Mouse (Mus musculus) lung, postnatal 0 days (tissue): ENCODE data around the gene Ghitm. TPM values are rescaled to one million over a fixed set of nuclear protein-coding genes. Genes with fewer than 3 reads are reported as not detected.

ENCODE experiments used
- ATAC-seq: fragments of 200-750 bp; cut with Nextera tagmentation; 2 replicates; pipeline ENCODE4 v1.8.0; 2017; ENCODE audit warnings: moderate library complexity
- DNase-seq: peaks from one replicate; pipeline ENCODE4 v3.0.0-alpha.2; 2016; ENCODE audit warnings: low spot score
- H3K27ac ChIP-seq: fragments of 300-500 bp; sonication (generic); 2 replicates; pipeline ENCODE4 v1.5.1; 2014; ENCODE audit warnings: antibody characterized with exemption, mild to moderate bottlenecking, low read length, mixed read lengths
- H3K27me3 ChIP-seq: fragments of 300-500 bp; sonication (generic); replicated peaks from 2 replicates; pipeline ENCODE4 v1.6.1; 2014; ENCODE audit warnings: low read length, mixed read lengths; ENCODE audit not compliant: insufficient read depth
- H3K36me3 ChIP-seq: fragments of 300-500 bp; sonication (generic); 2 replicates; pipeline ENCODE4 v1.6.1; 2014; ENCODE audit warnings: low read length, mixed read lengths; ENCODE audit not compliant: insufficient read depth
- H3K4me1 ChIP-seq: fragments of 300-500 bp; sonication (generic); 2 replicates; pipeline ENCODE4 v1.6.1; 2014; ENCODE audit warnings: antibody characterized with exemption, low read depth, low read length, mixed read lengths; ENCODE audit not compliant: insufficient read depth
- H3K4me2 ChIP-seq: fragments of 300-500 bp; sonication (generic); replicated peaks from 2 replicates; pipeline ENCODE4 v1.6.1; 2014; ENCODE audit warnings: low read depth, mild to moderate bottlenecking, low read length, moderate library complexity, mixed read lengths
- H3K4me3 ChIP-seq: fragments of 300-500 bp; sonication (generic); 2 replicates; pipeline ENCODE4 v1.5.1; 2014; ENCODE audit warnings: low read depth, low read length
- H3K9ac ChIP-seq: fragments of 300-500 bp; sonication (generic); replicated peaks from 2 replicates; pipeline ENCODE4 v1.6.1; 2014; ENCODE audit warnings: low read depth, mild to moderate bottlenecking
- H3K9me3 ChIP-seq: fragments of 300-500 bp; sonication (generic); 2 replicates; pipeline ENCODE4 v1.6.1; 2016; ENCODE audit warnings: low read length, mixed read lengths
- CTCF ChIP-seq: IDR thresholded peaks from 2 replicates; pipeline ENCODE4 v1.5.1; 2016; ENCODE audit warnings: antibody characterized with exemption, mild to moderate bottlenecking
- EP300 ChIP-seq: IDR thresholded peaks from 2 replicates; pipeline ENCODE4 v1.6.1; 2016; ENCODE audit warnings: antibody characterized with exemption, mild to moderate bottlenecking, control low read depth
- WGBS: fragments of 180-500 bp; shearing (Covaris S2); extraction: QIAGEN DNeasy Blood & Tissue Kit; methylation state at CpG from one replicate; pipeline ENCODE4 v1.1.7; 2014; 5-methylcytosine and 5-hydroxymethylcytosine counted together
- polyA plus RNA-seq: library from polyadenylated mRNA; unstranded; fragments of >200 nt; fragmentation: Nextera tagmentation; extraction: Ambion mirVana; gene quantifications from 2 replicates; pipeline ENCODE4 v1.2.1, GENCODE M21; 2015

Ghitm gene
- polyA plus RNA-seq, 1 experiment from 2014 or later, result 159 TPM

DNA sequence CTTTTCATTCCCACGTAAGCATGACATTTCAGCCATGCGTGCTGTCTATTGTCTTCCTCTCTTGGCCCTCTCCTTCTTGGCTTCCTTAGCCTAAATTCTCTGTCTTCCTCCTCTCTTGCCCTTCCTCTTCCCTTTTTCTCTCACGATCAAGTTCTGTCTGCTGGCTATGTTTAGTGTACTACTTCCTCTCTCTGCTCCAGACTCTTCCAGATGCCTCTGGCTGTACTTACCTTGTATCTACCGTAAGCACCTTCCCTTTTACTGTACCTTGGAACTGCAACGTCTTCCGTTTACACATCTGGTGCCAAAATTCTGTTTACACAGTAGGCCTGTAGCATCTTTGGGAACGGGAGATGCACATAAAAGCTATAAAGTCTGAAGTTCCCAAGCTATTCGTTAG is 25.6 kb downstream of the Ghitm start:
- Histone ChIP-seq H3K4me2 (no peak overlapping the region), H3K36me3 (no peaks in the 10 kb centered on the region), H3K9ac (no peak overlapping the region), H3K9me3 (no peaks in the 10 kb centered on the region), H3K4me3 (no peak overlapping the region), H3K27me3 (no peaks in the 10 kb centered on the region), H3K4me1 (no peaks in the 10 kb centered on the region), H3K27ac (no peak overlapping the region)
- WGBS, result 65% methylated on average over 8 of the region's 8 CpGs
- TF ChIP-seq EP300 (no peak), CTCF (no peak)
- no peak for DNase-seq
- ATAC-seq, result no peak

DNA sequence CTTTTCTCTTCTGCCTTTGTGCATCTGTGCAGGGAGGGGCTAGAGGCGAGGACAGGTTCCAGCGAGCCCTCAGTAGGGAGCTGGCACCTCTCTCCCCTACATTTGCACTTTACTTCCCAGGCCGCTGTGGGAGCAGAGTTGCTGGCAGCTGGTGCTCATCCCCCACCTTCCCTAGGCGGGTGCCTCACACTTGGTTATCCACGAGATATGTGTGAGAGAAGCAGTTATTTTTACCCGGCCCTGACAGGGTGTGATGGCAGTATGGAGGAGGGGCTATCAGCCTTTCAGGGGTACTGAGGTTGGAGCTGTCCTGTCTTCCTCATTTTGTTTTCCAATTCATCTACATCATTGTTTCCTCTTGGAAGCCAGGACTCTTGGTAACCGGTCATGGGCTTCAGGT is 29.2 kb downstream of the Ghitm start:
- H3K9ac ChIP-seq, result no peak overlapping the region
- H3K4me2 ChIP-seq, result no peak overlapping the region
- H3K27ac ChIP-seq, result no peak overlapping the region
- H3K4me1 ChIP-seq, result no peaks in the 10 kb centered on the region
- H3K9me3 ChIP-seq, result no peaks in the 10 kb centered on the region
- TF ChIP-seq EP300, result no peak
- TF ChIP-seq CTCF, result no peak
- H3K27me3 ChIP-seq, result no peaks in the 10 kb centered on the region
- no peak overlapping the region for H3K4me3 ChIP-seq
- ATAC-seq (no peak), DNase-seq (no peak)
- 19% methylated on average over 7 of the region's 7 CpGs for WGBS
- H3K36me3 ChIP-seq, result no peaks in the 10 kb centered on the region

DNA sequence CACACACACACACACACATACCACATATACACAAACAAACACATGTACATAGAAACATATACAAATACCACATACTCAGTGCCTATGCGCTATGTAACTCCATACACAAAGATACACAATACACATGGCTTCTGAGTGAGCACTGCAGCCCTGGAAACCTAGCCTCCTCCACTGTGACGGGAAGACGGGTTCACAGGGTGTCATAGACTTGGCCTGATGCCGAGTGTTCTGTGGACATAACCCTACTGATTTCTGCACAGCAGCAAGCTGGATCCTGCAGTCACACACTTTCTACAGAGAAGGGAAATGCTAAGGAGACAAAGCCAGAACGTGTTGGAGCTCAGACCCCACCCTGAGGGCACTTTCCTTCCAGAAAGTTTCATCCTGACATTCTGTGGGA is 30.3 kb downstream of the Ghitm start:
- Histone ChIP-seq H3K9ac (no peak overlapping the region), H3K36me3 (no peaks in the 10 kb centered on the region), H3K27ac (no peak overlapping the region), H3K4me1 (no peaks in the 10 kb centered on the region), H3K27me3 (no peaks in the 10 kb centered on the region), H3K4me3 (no peak overlapping the region), H3K9me3 (no peaks in the 10 kb centered on the region), H3K4me2 (no peak overlapping the region)
- 36% methylated on average over 5 of the region's 5 CpGs for WGBS
- no peak for TF ChIP-seq CTCF
- TF ChIP-seq EP300, result no peak
- DNase-seq, result peak; percentile 45
- peak; percentile 44 for ATAC-seq

DNA sequence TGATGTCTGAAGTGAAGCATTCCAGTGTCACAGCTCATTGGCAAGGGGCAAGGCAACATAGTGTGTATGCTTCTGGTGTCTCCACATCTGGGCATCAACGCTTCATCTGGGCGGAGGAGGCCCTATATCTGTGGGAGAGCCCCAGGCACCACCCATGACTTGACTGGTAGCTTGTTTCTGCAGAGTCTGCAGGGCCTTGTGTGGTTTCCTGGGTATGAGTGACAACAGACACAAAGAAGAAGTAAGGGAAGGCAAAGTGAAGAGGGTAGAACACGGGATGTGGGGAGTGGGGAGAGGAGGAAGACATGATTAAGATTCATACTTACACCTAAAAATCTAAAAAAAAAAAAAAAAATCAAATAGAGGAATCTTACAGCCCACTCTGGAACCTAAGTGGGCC is 32.6 kb downstream of the Ghitm start:
- H3K9me3 ChIP-seq, result no peaks in the 10 kb centered on the region
- H3K9ac ChIP-seq, result no peak overlapping the region
- ATAC-seq (no peak), DNase-seq (no peak)
- H3K4me2 ChIP-seq, result no peak overlapping the region
- 0 out of 2 replicates have a peak, but pooled peaks cover 9% of the 10 kb centered on the region for H3K27me3 ChIP-seq
- H3K36me3 ChIP-seq, result no peaks in the 10 kb centered on the region
- H3K4me1 ChIP-seq, result no peaks in the 10 kb centered on the region
- TF ChIP-seq EP300 (no peak), CTCF (no peak)
- 71% methylated on average over 3 of the region's 3 CpGs for WGBS
- no peak overlapping the region for H3K4me3 ChIP-seq
- H3K27ac ChIP-seq, result no peak overlapping the region

DNA sequence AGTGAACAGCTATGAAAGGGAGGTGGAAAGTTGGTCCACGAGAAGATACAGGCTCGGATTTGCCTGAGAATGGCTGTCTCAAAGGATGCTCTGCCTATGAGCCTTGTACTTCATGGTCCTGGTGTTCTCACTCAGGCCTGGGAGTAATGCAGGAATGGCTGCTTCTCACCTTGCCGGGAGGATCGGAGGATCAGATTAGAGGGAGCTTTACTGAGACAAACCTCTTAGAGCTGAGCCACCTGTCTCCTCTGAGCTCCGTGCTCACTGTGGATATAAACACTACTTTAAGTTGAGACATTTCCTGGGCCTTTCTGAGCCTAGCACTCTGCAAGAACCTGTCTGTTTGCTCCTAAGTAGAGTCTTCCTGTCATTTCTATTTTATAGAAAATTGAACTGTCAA is 33.5 kb downstream of the Ghitm start:
- Histone ChIP-seq H3K9ac (no peak overlapping the region), H3K4me2 (no peak overlapping the region), H3K27ac (no peak overlapping the region), H3K4me3 (no peak overlapping the region), H3K4me1 (no peaks in the 10 kb centered on the region), H3K9me3 (no peaks in the 10 kb centered on the region), H3K36me3 (no peaks in the 10 kb centered on the region), H3K27me3 (0 out of 2 replicates have a peak, but pooled peaks cover 9% of the 10 kb centered on the region)
- ATAC-seq (no peak), DNase-seq (no peak)
- no peak for TF ChIP-seq EP300
- TF ChIP-seq CTCF, result no peak
- WGBS, result 62% methylated on average over 5 of the region's 5 CpGs

DNA sequence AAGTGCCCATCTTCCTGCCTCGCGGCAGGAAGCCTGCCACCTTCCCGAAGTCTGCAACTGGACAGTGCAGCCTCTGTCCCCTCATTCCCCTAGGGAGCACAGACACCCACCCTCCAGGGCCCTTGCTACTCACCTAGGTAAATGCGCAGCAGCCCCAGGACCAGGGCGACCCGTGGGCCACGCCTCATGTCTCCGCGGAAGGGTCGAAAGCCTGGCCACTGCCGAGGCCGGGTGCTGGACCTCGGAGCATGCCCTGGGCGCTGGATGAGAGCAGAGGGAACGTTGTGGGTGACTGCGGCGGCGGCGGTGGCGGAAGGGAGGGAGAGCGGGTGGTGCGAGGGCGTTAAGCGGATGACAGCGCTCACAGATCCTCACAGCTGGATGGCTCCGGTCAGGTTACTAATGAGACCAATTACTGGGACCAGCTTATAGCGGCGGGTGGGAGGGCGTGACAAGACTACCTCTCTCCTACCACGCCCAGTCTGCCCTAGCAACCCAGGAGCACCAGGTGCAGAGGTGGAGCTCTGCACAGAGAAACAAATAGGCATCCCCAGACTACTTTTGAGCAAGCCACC is 37.0 kb downstream of the Ghitm start, which contains the start of gene Cdhr1:
Gene Cdhr1, minus strand, starts transcription at position 392 of the 575 bp plus-strand sequence.
- Histone ChIP-seq H3K4me1 (no peaks in the 10 kb centered on the region), H3K36me3 (no peaks in the 10 kb centered on the region), H3K27me3 (0 out of 2 replicates have a peak, but pooled peaks cover 9% of the 10 kb centered on the region), H3K4me2 (0 out of 2 replicates have a peak within 1 kb of the TSS, but pooled peaks have one; percentile 30), H3K4me3 (no peak within 1 kb of the TSS), H3K9ac (no peak within 1 kb of the TSS), H3K9me3 (no peaks in the 10 kb centered on the region), H3K27ac (no peak within 1 kb of the TSS)
- no peak for ATAC-seq
- WGBS, result under 1% methylated on average over 26 of the region's 30 CpGs
- no peak for DNase-seq
- TF ChIP-seq EP300 (no peak), CTCF (no peak)
